Mouse (Mus musculus): ENCODE data around the gene Zbtb20.
"Not testable (repeated sequence)": the region's sequence is repeated elsewhere in the genome, so short reads cannot be mapped to it uniquely, and the experiment has no call there.

The Zbtb20 gene

GRCm38 (mm10) chr16:42910716-42911115 is 35.0 kb downstream of the Zbtb20 start:
- no peak for DNase-seq (ENCODE audit: low spot score)

- DNase-seq (ENCODE audit: low spot score): no peak
Measured at GRCm38 (mm10) chr16:42911326-42911725, 35.6 kb downstream of the Zbtb20 start.

DNA sequence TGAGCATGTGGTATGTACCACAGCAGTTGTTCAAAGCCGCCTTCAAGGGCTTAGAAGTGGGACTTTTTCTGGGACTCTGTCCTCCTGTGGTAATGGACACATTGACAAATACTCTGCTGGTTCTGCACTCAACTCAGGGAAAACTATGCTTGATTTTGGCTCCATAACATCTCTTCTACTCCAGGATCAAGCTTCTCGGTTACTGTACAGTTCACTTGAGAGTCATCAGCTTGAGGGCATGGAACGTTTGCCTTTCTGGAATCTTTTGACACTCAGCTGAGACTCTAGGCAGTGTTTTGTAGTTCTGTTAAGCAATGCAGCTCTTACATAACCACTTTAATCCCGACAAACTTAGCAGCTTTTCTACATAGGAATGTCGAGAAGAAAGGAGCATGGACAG is 36.1 kb downstream of the Zbtb20 start:
- no peak for DNase-seq (ENCODE audit: low spot score)

DNA sequence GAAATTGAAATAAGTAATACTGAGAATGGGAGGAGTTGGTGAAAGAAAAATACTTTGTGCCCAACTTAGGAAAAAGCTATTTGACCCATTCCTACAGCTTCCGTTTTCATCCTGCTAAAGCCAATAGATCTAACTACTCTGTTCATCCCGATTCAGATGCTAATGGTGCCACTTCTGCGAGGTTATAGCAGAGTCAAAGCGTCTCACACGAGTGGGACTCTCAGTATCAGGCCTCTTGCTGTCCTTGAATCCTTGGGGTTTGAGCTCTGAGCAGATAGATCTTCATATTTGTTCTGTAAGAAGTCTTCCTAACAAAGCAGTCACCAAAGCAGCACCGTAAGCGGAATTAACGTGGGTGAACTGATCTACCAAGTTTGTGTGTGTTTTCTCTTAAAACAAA is 37.6 kb downstream of the Zbtb20 start:
- no peak for DNase-seq (ENCODE audit: low spot score)

GRCm38 (mm10) chr16:42914457-42915085 is 38.9 kb downstream of the Zbtb20 start:
- peak; percentile 47 for DNase-seq (ENCODE audit: low spot score)

DNA sequence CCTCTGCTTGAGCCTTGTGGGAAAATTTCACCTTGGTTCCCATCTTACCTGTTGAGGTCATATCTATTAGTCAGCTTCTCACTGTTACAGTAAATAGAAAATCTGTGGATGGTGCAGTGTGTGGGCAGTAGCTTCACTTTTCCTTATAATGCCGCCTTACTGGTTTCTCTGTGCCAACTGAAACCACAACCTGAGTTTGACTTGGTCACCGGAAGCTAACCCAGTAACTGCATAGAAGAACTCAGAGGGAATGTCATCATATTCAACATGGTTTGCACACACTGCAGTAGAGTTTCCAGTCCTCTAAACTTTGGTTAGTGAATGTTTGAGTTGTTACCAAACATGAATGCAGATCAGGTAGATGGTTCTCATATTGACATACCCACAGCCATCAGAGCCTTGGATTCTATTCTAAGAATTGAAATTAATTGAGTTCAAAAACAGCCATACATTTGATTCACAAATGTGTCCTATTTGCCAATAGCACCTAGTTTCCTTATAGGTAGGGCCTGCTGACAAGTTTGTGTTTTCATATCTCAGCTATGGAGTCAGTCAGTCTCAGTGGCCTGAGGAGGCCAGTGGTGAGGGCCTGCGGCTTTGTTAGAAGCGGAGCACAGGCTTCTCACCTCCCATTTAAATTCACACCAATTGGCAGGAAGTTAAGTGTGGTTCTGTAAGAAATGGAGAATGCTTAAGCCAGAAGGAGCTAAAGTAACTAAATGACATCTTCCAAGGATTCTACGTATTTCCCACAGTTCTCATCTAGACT is 44.5 kb downstream of the Zbtb20 start:
- DNase-seq (ENCODE audit: low spot score): no peak

- DNase-seq (ENCODE audit: low spot score): no peak
Measured at GRCm38 (mm10) chr16:42921436-42921835, 45.8 kb downstream of the Zbtb20 start.

GRCm38 (mm10) chr16:42938211-42938610 is 62.5 kb downstream of the Zbtb20 start:
- DNase-seq (ENCODE audit: low spot score): no peak

DNA sequence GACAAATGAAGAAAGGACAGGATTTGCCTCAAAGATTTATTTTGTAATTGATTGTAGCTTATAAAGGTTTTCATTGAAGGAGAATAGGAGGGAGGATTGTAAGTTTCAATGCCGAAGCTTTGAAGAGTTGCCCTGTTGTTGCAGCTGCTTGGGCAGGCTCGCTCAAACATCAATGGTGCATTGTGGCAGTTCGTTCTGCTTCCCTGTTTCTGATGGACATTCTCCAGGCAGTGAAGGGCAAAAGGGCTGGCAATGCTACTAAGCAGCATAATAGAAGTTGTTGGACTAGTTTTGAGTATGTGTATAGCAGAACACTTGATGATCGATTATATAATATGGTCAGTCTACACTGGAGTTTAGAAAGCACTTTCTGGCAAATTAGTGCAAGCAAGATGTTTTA is 71.3 kb downstream of the Zbtb20 start:
- no peak for DNase-seq (ENCODE audit: low spot score)

DNA sequence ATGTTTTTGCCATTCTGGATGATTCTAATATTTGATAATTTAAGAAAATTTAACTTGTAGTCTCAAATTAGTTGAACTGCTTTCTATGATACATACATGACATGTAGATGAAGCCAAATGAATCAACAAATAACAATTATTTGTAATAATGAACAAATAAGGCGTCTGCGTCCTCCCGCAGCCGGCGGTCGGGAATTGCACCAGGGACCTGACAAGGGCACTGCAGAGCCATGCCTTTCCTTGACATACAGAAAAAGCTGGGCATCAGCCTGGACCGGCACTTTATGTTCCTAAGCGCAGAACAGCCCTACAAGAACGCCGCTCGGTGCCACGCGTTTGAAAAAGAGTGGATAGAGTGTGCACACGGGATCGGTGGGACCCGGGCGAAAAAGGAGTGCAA is 79.7 kb downstream of the Zbtb20 start:
- not testable (repeated sequence) for DNase-seq (ENCODE audit: low spot score)

GRCm38 (mm10) chr16:42972872-42973271 is 97.2 kb downstream of the Zbtb20 start:
- DNase-seq (ENCODE audit: low spot score): no peak

DNA sequence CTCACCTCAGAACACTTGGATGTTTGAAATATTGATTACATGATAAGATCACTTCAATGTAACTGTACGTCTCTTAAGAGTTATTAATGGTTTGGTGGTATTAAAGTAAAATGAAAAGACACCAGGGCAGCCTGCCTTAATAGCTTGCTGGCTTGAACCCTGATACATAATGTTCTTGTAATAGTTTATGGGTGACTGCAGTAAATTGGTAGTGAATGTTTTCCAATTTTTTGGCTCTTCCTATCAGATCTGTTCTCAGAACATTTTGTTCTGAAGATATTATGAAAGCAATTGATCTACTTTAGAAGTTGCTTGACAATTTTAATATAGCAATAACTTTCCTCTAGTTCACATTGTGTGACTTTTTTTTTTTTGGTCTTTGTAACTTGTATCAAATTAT is 123.2 kb downstream of the Zbtb20 start:
- DNase-seq (ENCODE audit: low spot score): no peak

DNA sequence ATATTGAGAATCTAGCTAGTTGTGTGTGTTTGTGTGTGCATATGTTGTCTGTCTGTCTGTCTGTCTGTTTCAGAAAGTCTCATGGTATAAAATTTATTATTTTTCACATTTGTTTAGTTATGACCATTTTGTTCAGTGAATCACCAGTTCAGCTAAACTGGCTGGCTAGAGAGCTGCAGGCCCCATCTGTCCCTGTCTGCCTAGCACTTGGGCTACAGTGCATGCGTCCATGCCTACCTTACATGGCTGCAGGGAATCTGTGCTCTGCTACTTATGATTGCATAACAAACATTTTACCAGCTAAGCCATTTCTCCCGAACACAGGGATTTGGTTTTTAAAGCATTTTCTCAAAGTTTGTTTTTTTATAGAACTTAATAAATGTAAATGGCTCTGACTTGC is 150.7 kb downstream of the Zbtb20 start:
- no peak for DNase-seq (ENCODE audit: low spot score)

- DNase-seq (ENCODE audit: low spot score): no peak
Measured at GRCm38 (mm10) chr16:43029243-43029642, 153.6 kb downstream of the Zbtb20 start.

DNA sequence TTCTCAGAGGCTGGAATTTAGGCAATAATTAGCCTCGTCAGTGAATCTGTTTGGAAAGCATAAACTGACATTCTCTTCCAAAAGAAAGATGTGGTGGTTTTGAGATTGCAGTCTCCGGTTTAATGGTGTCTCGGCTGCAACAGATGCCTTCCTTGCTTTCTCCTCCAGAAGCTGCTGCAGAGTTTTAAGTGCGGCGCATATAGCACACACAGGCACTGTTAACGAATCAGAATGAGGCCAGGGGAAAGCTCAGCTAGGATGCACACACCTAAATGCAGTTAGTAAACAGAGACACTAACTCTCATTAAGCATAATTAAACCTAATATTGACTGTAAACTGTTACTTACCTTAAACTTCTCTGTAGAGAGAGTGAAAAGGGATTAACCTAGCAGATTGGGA is 160.0 kb downstream of the Zbtb20 start:
- DNase-seq (ENCODE audit: low spot score): no peak

DNA sequence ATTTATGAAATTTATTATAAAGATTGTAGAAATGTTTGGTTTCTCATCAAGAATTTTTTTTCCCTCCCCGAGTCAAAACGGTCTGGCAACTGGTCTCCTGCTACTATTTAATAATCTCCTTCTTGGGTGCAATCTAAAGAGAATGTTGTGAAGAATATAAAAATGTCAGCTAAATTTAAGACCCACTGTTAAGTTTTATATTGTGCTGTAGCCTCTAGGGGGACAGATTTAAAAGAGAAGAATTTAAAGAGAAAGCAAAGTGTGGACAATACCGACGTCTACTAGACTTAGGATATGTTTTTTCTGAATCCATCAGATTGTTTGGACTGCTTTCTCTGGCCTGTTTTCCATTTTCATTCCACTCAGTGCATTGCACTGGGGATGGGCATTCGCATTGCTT is 160.8 kb downstream of the Zbtb20 start:
- DNase-seq (ENCODE audit: low spot score): no peak

GRCm38 (mm10) chr16:43037320-43037719 is 161.6 kb downstream of the Zbtb20 start:
- no peak for DNase-seq (ENCODE audit: low spot score)

DNA sequence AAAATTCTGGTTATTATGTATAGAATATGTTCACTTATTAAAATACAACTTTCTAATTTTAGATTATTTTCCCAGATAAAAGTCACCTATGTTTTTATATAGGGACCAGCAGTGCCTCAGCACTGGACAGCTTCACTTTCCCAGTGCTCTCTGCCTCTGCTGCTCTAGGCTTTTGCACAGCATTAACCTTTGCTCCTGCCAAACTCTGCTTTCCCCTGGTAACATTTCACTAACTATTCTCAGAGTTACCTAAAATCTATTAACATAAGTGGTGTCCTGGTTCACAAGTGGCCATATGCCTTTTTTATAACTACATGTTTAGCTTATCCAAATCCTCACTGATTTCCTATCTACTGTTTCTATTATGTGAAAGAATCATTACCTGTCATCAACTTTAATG is 169.9 kb downstream of the Zbtb20 start:
- DNase-seq (ENCODE audit: low spot score): no peak

- DNase-seq (ENCODE audit: low spot score): no peak
Measured at GRCm38 (mm10) chr16:43046686-43047085, 171.0 kb downstream of the Zbtb20 start.

GRCm38 (mm10) chr16:43069666-43070295 is 194.1 kb downstream of the Zbtb20 start:
- DNase-seq (ENCODE audit: low spot score): no peak

- DNase-seq (ENCODE audit: low spot score): no peak
Measured at GRCm38 (mm10) chr16:43071875-43072274, 196.2 kb downstream of the Zbtb20 start.

- DNase-seq (ENCODE audit: low spot score): no peak
Measured at GRCm38 (mm10) chr16:43072818-43073594, 197.3 kb downstream of the Zbtb20 start.

DNA sequence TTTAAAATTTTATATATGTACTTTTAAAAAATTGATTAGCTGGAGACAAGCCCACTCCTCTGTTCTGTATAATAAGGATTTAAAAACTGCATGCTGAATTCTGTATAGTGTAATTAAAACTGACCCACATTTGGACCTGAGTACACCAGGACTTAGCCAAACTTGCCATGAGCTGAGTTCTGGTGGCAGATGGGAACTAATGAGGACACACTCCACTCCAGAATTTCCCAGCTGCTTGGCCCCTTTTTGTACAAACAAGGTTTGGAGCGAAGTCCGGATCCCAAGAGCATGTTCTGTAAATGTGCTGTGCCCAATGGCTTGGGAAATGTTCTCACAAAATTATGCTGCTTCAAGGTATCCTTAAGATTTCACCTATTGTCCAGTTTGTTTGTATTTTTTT is 204.7 kb downstream of the Zbtb20 start:
- no peak for DNase-seq (ENCODE audit: low spot score)

Data from T-cell, adult 2 months (primary cell).